Mouse (Mus musculus): ENCODE results near the gene Ino80. TPM values are rescaled to one million over a fixed set of nuclear protein-coding genes. Genes with fewer than 3 reads are reported as not detected.

Gene Ino80
- polyA plus RNA-seq (2017; shearing (Covaris generic)) = 6.4 TPM

GRCm38 (mm10) chr2:119477571-119478396 is at the start of gene Ino80:
Ino80 (minus strand) TSS chr2:119477687.

DNA sequence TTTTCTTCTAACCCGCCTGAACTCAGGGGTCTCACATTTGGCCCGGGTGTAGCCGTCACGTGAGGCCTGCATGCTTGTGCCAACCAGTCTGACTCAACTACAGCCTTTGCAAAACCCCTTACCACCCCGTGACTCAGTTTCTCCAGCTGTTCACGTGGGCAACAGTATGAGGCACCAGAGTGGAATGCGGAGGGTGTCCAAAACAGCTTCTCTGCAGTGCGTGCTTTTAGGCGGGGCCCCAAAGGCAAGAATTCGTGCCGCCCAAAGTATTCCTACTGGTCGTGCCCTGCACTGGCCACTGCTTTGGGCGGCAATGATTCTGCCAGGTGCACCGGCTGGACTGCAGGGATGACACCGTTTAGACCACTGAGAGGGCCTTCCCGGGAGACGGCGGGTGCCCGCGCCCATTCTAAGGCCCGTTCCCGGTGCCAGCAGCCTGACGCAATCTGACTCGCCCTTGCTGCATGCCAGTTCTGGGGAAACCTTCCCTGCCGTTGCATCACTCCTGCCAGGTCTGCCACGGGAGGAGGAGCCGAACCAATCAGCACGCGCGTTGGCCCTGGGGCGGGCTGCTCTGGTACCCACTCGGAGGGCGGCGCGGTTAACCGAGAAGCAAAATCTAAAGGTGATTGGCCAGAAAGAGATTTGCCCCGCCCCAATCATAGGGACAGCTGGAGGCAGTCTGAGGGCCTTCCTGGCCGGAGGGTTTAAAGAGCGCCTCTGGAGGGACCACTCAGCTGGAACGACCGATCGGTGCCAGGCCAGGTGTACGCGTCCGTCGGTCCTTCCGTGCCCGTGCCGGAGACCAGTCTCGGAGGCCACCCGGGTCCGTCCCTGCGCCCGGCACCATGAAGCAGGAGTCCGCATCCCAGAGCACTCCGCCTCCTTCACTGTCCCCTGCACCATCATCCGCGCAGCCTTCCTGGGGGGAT is 126.7 kb downstream of the Ino80 start, which contains the start of gene Chac1:
TSS of gene Chac1 (plus strand) at position 675 of the 932 bp plus-strand sequence.

DNA sequence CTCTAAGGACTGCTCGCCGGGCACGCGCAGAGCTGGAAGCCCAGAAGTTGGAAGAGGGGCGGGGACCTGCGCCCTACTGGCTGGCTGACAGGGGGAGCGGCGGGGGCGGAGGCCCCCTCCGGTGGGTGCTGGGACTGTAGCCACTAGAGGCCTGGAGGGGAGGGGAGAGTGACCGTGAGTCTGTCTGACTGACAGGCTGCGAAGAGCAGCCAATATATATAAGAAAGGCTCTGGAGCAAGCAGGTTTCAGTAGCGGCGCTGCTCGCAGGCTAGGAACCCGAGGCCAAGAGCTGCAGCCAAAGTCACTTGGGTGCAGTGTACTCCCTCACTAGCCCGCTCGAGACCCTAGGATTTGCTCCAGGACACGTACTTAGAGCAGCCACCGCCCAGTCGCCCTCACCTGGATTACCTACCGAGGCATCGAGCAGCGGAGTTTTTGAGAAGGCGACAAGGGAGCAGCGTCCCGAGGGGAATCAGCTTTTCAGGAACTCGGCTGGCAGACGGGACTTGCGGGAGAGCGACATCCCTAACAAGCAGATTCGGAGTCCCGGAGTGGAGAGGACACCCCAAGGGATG is 151.8 kb downstream of the Ino80 start, which contains the start of gene Dll4:
TSS of gene Dll4 (plus strand) at position 217 of the 576 bp plus-strand sequence.

Other genes starting within 250 kb of the Ino80 start
- gene Ppp1r14d, start 247.8 kb downstream of the Ino80 start, polyA plus RNA-seq (2017; shearing (Covaris generic)) = not detected
- gene Spint1, start 240.3 kb downstream of the Ino80 start, polyA plus RNA-seq (2017; shearing (Covaris generic)) = not detected
- gene Rhov, start 206.4 kb downstream of the Ino80 start, polyA plus RNA-seq (2017; shearing (Covaris generic)) = not detected
- gene Vps18, start 188.9 kb downstream of the Ino80 start, polyA plus RNA-seq (2017; shearing (Covaris generic)) = 16.3 TPM
- gene Dll4, start 151.9 kb downstream of the Ino80 start, polyA plus RNA-seq (2017; shearing (Covaris generic)) = not detected
- not detected for gene Chac1, start 126.5 kb downstream of the Ino80 start, polyA plus RNA-seq (2017; shearing (Covaris generic))
- gene Exd1, start 69.9 kb upstream of the Ino80 start, polyA plus RNA-seq (2017; shearing (Covaris generic)) = 0.07 TPM
- 103 TPM for gene Chp1, start 70.0 kb upstream of the Ino80 start, polyA plus RNA-seq (2017; shearing (Covaris generic))
- gene Nusap1, start 140.6 kb upstream of the Ino80 start, polyA plus RNA-seq (2017; shearing (Covaris generic)) = 0.68 TPM
- 0.93 TPM for gene Oip5, start 140.8 kb upstream of the Ino80 start, polyA plus RNA-seq (2017; shearing (Covaris generic))
- 9.8 TPM for gene Ndufaf1, start 185.1 kb upstream of the Ino80 start, polyA plus RNA-seq (2017; shearing (Covaris generic))
- 94.2 TPM for gene Rtf1, start 197.4 kb upstream of the Ino80 start, polyA plus RNA-seq (2017; shearing (Covaris generic))